8 mouse cellular contexts compared by ENCODE assay signal in genomic region chr16:34342369-34343160, GRCm38 (mm10).
DNase-seq lines count a peak whose midpoint lies in the region; ATAC-seq and TF ChIP-seq lines count a peak whose summit lies in the region.

No protein-coding gene starts in this region.

- H3K4me2 ChIP-seq in forebrain, embryonic 14.5 days (ENCODE audit: low read length) = no peak overlapping the region
- H3K4me2 ChIP-seq in midbrain, postnatal 0 days (ENCODE audit: low read depth, low read length, poor library complexity, severe bottlenecking) = no peak overlapping the region
- no peak overlapping the region for H3K4me2 ChIP-seq in kidney, embryonic 15.5 days

- DNase-seq in heart, adult 11 months = peak; percentile 94
- no peak for DNase-seq in heart, adult 8-10 months (ENCODE audit: low spot score)
- DNase-seq in forebrain, embryonic 14.5 days (ENCODE audit: low spot score) = peak; percentile 81
- peak; percentile 79 to 92 for DNase-seq in layer of hippocampus, adult 18-20 months (ENCODE audit: low spot score in 2 of 2)
- peak; percentile 72 for DNase-seq in midbrain, postnatal 0 days (ENCODE audit: low spot score)
- no peak for DNase-seq in gastrocnemius, postnatal 10 days
- DNase-seq in adrenal gland, postnatal 10 days = no peak

- peaks cover 19% of the 10 kb centered on the region for H3K4me1 ChIP-seq in forebrain, embryonic 14.5 days (ENCODE audit: control insufficient read depth, insufficient read depth, low read length)
- peaks cover 12% of the 10 kb centered on the region; the same call in 1 of the 2 replicates for H3K4me1 ChIP-seq in midbrain, postnatal 0 days (ENCODE audit: insufficient read depth, low read length)
- peaks cover 2% of the 10 kb centered on the region for H3K4me1 ChIP-seq in kidney, embryonic 15.5 days

- H3K27ac ChIP-seq in forebrain, embryonic 14.5 days (ENCODE audit: low read depth, low read length) = peak overlapping the region; percentile 68
- no peak overlapping the region for H3K27ac ChIP-seq in midbrain, postnatal 0 days (ENCODE audit: low read depth, low read length)
- H3K27ac ChIP-seq in kidney, embryonic 15.5 days = no peak overlapping the region

- no peaks in the 10 kb centered on the region for H3K27me3 ChIP-seq in forebrain, embryonic 14.5 days (replicated peaks; ENCODE audit: control insufficient read depth, insufficient read depth, low read length)
- no peaks in the 10 kb centered on the region for H3K27me3 ChIP-seq in midbrain, postnatal 0 days (ENCODE audit: insufficient read depth, low read length)
- H3K27me3 ChIP-seq in kidney, embryonic 15.5 days = no peaks in the 10 kb centered on the region

- 0 out of 2 replicates have a peak overlapping the region, but pooled peaks have one; percentile 17 for H3K9ac ChIP-seq in forebrain, embryonic 14.5 days (ENCODE audit: low read length)
- no peak overlapping the region for H3K9ac ChIP-seq in midbrain, postnatal 0 days (replicated peaks; ENCODE audit: low read length, poor library complexity, severe bottlenecking)
- no peak overlapping the region for H3K9ac ChIP-seq in kidney, embryonic 15.5 days

- H3K9me3 ChIP-seq in forebrain, embryonic 14.5 days (replicated peaks; ENCODE audit: control insufficient read depth, low read length) = no peaks in the 10 kb centered on the region
- no peaks in the 10 kb centered on the region for H3K9me3 ChIP-seq in midbrain, postnatal 0 days (ENCODE audit: low read length)
- H3K9me3 ChIP-seq in kidney, embryonic 15.5 days (replicated peaks) = no peaks in the 10 kb centered on the region

- H3K36me3 ChIP-seq in forebrain, embryonic 14.5 days (ENCODE audit: control insufficient read depth, insufficient read depth, low read length) = no peaks in the 10 kb centered on the region
- no peaks in the 10 kb centered on the region for H3K36me3 ChIP-seq in midbrain, postnatal 0 days (ENCODE audit: insufficient read depth, low read length)
- no peaks in the 10 kb centered on the region for H3K36me3 ChIP-seq in kidney, embryonic 15.5 days

- no peak for TF ChIP-seq CTCF in midbrain, postnatal 0 days (IDR thresholded peaks at IDR 0.05)

- peak; percentile 79; the same call in 1 of the 2 replicates for ATAC-seq in forebrain, embryonic 14.5 days
- ATAC-seq in midbrain, postnatal 0 days (ENCODE audit: low FRiP score) = no peak
- no peak for ATAC-seq in kidney, embryonic 15.5 days (replicated peaks; ENCODE audit: low FRiP score)

- no peak overlapping the region for H3K4me3 ChIP-seq in forebrain, embryonic 14.5 days (ENCODE audit: low read depth, low read length)
- H3K4me3 ChIP-seq in midbrain, postnatal 0 days (ENCODE audit: low read depth, low read length) = no peak overlapping the region
- no peak overlapping the region for H3K4me3 ChIP-seq in kidney, embryonic 15.5 days (replicated peaks)

- 54% methylated on average over 7 of the region's 7 CpGs for WGBS in forebrain, embryonic 14.5 days
- 51% methylated on average over 7 of the region's 7 CpGs for WGBS in midbrain, postnatal 0 days
- WGBS in kidney, embryonic 15.5 days = 78% methylated on average over 7 of the region's 7 CpGs

Comparison
In these comparisons a context has a peak if more than half of its experiments do, and no peak if none do; other contexts are left out.
1. DNase-seq: peak in heart, adult 11 months (single experiment), forebrain, embryonic 14.5 days (single experiment), layer of hippocampus, adult 18-20 months (2 of 2) and midbrain, postnatal 0 days (single experiment); none in heart, adult 8-10 months (single experiment), gastrocnemius, postnatal 10 days (single experiment) and adrenal gland, postnatal 10 days (single experiment).